Mouse (Mus musculus) myocyte (in vitro differentiated cells): ENCODE data around the gene Trp73.

Source experiments
- MAX ChIP-seq: IDR thresholded peaks from one replicate; pipeline ENCODE4 v1.6.1; 2011; ENCODE audit warnings: low read depth, mild to moderate bottlenecking, control low read depth
- POLR2A ChIP-seq: IDR thresholded peaks from one replicate; pipeline ENCODE4 v1.6.1; 2011; ENCODE audit warnings: low read depth, mild to moderate bottlenecking, control low read depth, moderate library complexity; ENCODE audit not compliant: insufficient read length
- TCF12 ChIP-seq: IDR thresholded peaks from one replicate; pipeline ENCODE4 v1.6.1; 2011; ENCODE audit warnings: mild to moderate bottlenecking, control low read depth; ENCODE audit not compliant: poor library complexity, insufficient read depth, severe bottlenecking
- USF1 ChIP-seq: IDR thresholded peaks from one replicate; pipeline ENCODE4 v1.6.1; 2011; ENCODE audit warnings: low read depth, mild to moderate bottlenecking, control low read depth, moderate library complexity

- TF ChIP-seq USF1, result no peak
- TF ChIP-seq POLR2A, result no peak
- TF ChIP-seq MAX, result no peak
- TF ChIP-seq TCF12, result no peak
Observed at GRCm38 (mm10) chr4:154071521-154071920, 68.5 kb downstream of the Trp73 start.
